Mouse (Mus musculus): ENCODE measurements at regions not wholly inside any gene's neighbourhood (a gene's known extent, or its start where the extent isn't known, plus 50 kb on each side); places are given as distances from the start of the nearest gene placed in this dataset.

- TF ChIP-seq CTCF (IDR thresholded peaks at IDR 0.05; ENCODE audit: extremely low read depth, insufficient read depth, low read length) (no peak), POLR2A (IDR thresholded peaks at IDR 0.05; ENCODE audit: extremely low read depth, insufficient read depth, low read length) (no peak)
Observed at GRCm38 (mm10) chr11:41483881-41484280, 516.8 kb downstream of the Gabrg2 start.
